Mouse (Mus musculus) MEL (cell line): ENCODE data around the gene Gm20695. TPM values are rescaled to one million over a fixed set of nuclear protein-coding genes. Genes with fewer than 3 reads are reported as not detected.

Experiments
- DNase-seq: peaks from one replicate; pipeline ENCODE4 v3.0.0; 2011; ENCODE audit warnings: low read depth, low spot score
- H3K27ac ChIP-seq: 2 replicates; pipeline ENCODE4 v1.5.1; 2012; ENCODE audit warnings: low read depth, mild to moderate bottlenecking, control low read depth, low read length, moderate library complexity; ENCODE audit not compliant: control insufficient read depth
- H3K27me3 ChIP-seq, 2 experiments: fragments of 150-350 bp in 1 of 2; sonication (generic) in 1 of 2; 2 replicates each; pipeline ENCODE4 v1.6.1; 2012; ENCODE audit warnings: low read length in 2 of 2, mild to moderate bottlenecking in 2 of 2, improper control_type of control experiment in 1 of 2, moderate library complexity in 1 of 2; ENCODE audit not compliant: insufficient read depth in 2 of 2, control insufficient read depth in 1 of 2
- H3K36me3 ChIP-seq, 2 experiments: 2 replicates each; pipeline ENCODE4 v1.6.1; 2012 to 2014; ENCODE audit warnings: low read length in 2 of 2, improper control_type of control experiment in 1 of 2, inconsistent platforms in 1 of 2, mild to moderate bottlenecking in 1 of 2; ENCODE audit not compliant: insufficient read depth in 2 of 2, control insufficient read depth in 1 of 2
- H3K4me1 ChIP-seq, 2 experiments: fragments of 150-350 bp in 1 of 2; sonication (generic) in 1 of 2; 2 replicates each; pipeline ENCODE4 v1.6.1; 2012; ENCODE audit warnings: low read length in 2 of 2, improper control_type of control experiment in 1 of 2, mild to moderate bottlenecking in 1 of 2; ENCODE audit not compliant: insufficient read depth in 2 of 2, control insufficient read depth in 1 of 2
- H3K4me3 ChIP-seq, 2 experiments: fragments of 150-350 bp in 1 of 2; sonication (generic) in 1 of 2; 2 replicates each; pipeline ENCODE4 v1.5.1; 2012; ENCODE audit warnings: low read depth in 2 of 2, low read length in 2 of 2, mild to moderate bottlenecking in 2 of 2, moderate library complexity in 2 of 2, control low read depth in 1 of 2, improper control_type of control experiment in 1 of 2; ENCODE audit not compliant: control insufficient read depth in 1 of 2, insufficient read depth in 1 of 2
- H3K79me2 ChIP-seq: 2 replicates; pipeline ENCODE4 v1.6.1; 2012; ENCODE audit warnings: mild to moderate bottlenecking, low read length, moderate library complexity; ENCODE audit not compliant: control insufficient read depth, poor library complexity, insufficient read depth
- H3K9ac ChIP-seq: 2 replicates; pipeline ENCODE4 v1.6.1; 2012; ENCODE audit warnings: low read depth, mild to moderate bottlenecking, control low read depth, low read length, moderate library complexity; ENCODE audit not compliant: control insufficient read depth, poor library complexity, severe bottlenecking
- H3K9me3 ChIP-seq: fragments of 150-350 bp; sonication (generic); replicated peaks from 2 replicates; pipeline ENCODE4 v1.6.1; 2012; ENCODE audit warnings: mild to moderate bottlenecking, low read length, improper control_type of control experiment, moderate library complexity; ENCODE audit not compliant: insufficient read depth
- BHLHE40 ChIP-seq: IDR thresholded peaks from 2 replicates; pipeline ENCODE4 v1.6.1; 2012; ENCODE audit warnings: low read depth, mild to moderate bottlenecking, inconsistent platforms, low read length, improper control_type of control experiment, borderline replicate concordance
- E2F4 ChIP-seq: IDR thresholded peaks from 2 replicates; pipeline ENCODE4 v1.6.1; 2011; ENCODE audit warnings: low read depth, low read length, improper control_type of control experiment, borderline replicate concordance
- EP300 ChIP-seq, 2 experiments: IDR thresholded peaks; 2 replicates each; pipeline ENCODE4 v1.6.1; 2011; ENCODE audit warnings: improper control_type of control experiment in 2 of 2, low read length in 2 of 2, low read depth in 1 of 2, mild to moderate bottlenecking in 1 of 2
- GABPA ChIP-seq: IDR thresholded peaks from 2 replicates; pipeline ENCODE4 v1.6.1; 2012; ENCODE audit warnings: low read depth, mild to moderate bottlenecking, inconsistent platforms, low read length, improper control_type of control experiment, moderate library complexity
- KAT2A ChIP-seq: conservative IDR thresholded peaks from 2 replicates; pipeline ENCODE4 v1.6.1; 2012; ENCODE audit warnings: low read depth, low read length, improper control_type of control experiment, inconsistent platforms
- MAFK ChIP-seq: IDR thresholded peaks from 2 replicates; pipeline ENCODE4 v1.6.1; 2011; ENCODE audit warnings: low read depth, mild to moderate bottlenecking, low read length, improper control_type of control experiment, borderline replicate concordance
- MAX ChIP-seq: IDR thresholded peaks from 2 replicates; pipeline ENCODE4 v1.6.1; 2011; ENCODE audit warnings: low read length, improper control_type of control experiment
- MAZ ChIP-seq: IDR thresholded peaks from 2 replicates; pipeline ENCODE4 v1.6.1; 2012; ENCODE audit warnings: low read depth, mild to moderate bottlenecking, inconsistent platforms, low read length, improper control_type of control experiment
- MXI1 ChIP-seq: IDR thresholded peaks from 2 replicates; pipeline ENCODE4 v1.6.1; 2011; ENCODE audit warnings: mild to moderate bottlenecking, low read depth, low read length, improper control_type of control experiment
- MYC ChIP-seq: IDR thresholded peaks from 2 replicates; pipeline ENCODE4 v1.6.1; 2011; ENCODE audit warnings: low read depth, mild to moderate bottlenecking, low read length, improper control_type of control experiment, moderate library complexity
- POLR2AphosphoS2 ChIP-seq: IDR thresholded peaks from 2 replicates; pipeline ENCODE4 v1.6.1; 2011; ENCODE audit warnings: low read length, improper control_type of control experiment
- RAD21 ChIP-seq: IDR thresholded peaks from 2 replicates; pipeline ENCODE4 v1.6.1; 2011; ENCODE audit warnings: mild to moderate bottlenecking, low read depth, low read length, improper control_type of control experiment
- SMC3 ChIP-seq: IDR thresholded peaks from 2 replicates; pipeline ENCODE4 v1.6.1; 2011; ENCODE audit warnings: low read depth, low read length, improper control_type of control experiment
- TBP ChIP-seq: IDR thresholded peaks from 2 replicates; pipeline ENCODE4 v1.8.0; 2011; ENCODE audit warnings: low read depth, low read length, improper control_type of control experiment
- ZKSCAN1 ChIP-seq: IDR thresholded peaks from 2 replicates; pipeline ENCODE4 v1.6.1; 2012; ENCODE audit warnings: low read depth, mild to moderate bottlenecking, inconsistent platforms, low read length, improper control_type of control experiment, moderate library complexity
- ZMIZ1 ChIP-seq: IDR thresholded peaks from 2 replicates; pipeline ENCODE4 v1.6.1; 2012; ENCODE audit warnings: low read depth, mild to moderate bottlenecking, inconsistent platforms, low read length, improper control_type of control experiment, moderate library complexity
- ZNF384 ChIP-seq: IDR thresholded peaks from 2 replicates; pipeline ENCODE4 v1.6.1; 2012; ENCODE audit warnings: low read depth, mild to moderate bottlenecking, inconsistent platforms, low read length, improper control_type of control experiment
- polyA plus RNA-seq, 2 experiments: library from polyadenylated mRNA; stranded (reverse) in 1 of 2; unstranded in 1 of 2; fragments of >175 nt in 1 of 2; fragments of >200 nt in 1 of 2; gene quantifications; 2 replicates each; pipeline versions ENCODE4 v1.2.1 to v1.2.4; 2012; ENCODE audit warnings: low replicate concordance in 2 of 2, low read depth in 1 of 2; ENCODE audit not compliant: insufficient read length in 2 of 2, insufficient read depth in 1 of 2, missing spikeins in 1 of 2
- total RNA-seq: library from RNA; depleted of rRNA; stranded (reverse); fragments of 300-350 nt; gene quantifications from 2 replicates; pipeline ENCODE4 v1.2.3, GENCODE M21; 2012

Gm20695 gene
- total and polyA plus RNA-seq, 3 experiments = 0.62 TPM; not detected in 2

GRCm38 (mm10) chr16:3923515-3923914, 39.1 kb downstream of the Gm20695 start:
- peaks cover 0 to 2% of the 10 kb centered on the region in 2 experiments; a peak in 1 of 4 replicates for H3K4me1 ChIP-seq
- H3K79me2 ChIP-seq = no peaks in the 10 kb centered on the region
- no peak overlapping the region for H3K9ac ChIP-seq
- H3K36me3 ChIP-seq = peaks cover 0 to 24% of the 10 kb centered on the region in 2 experiments; a peak in 2 of 4 replicates
- no peak for DNase-seq
- no peak overlapping the region for H3K27ac ChIP-seq
- TF ChIP-seq ZMIZ1 = no peak
- TF ChIP-seq MAFK = no peak
- no peak for TF ChIP-seq ZKSCAN1
- no peak for TF ChIP-seq BHLHE40
- no peak for TF ChIP-seq SMC3
- no peak for TF ChIP-seq KAT2A
- TF ChIP-seq RAD21 = no peak
- H3K4me3 ChIP-seq = no peak overlapping the region
- no peaks in the 10 kb centered on the region for H3K27me3 ChIP-seq
- H3K9me3 ChIP-seq = no peaks in the 10 kb centered on the region

- no peak for DNase-seq
- Histone ChIP-seq H3K9me3 (no peaks in the 10 kb centered on the region), H3K27ac (no peak overlapping the region), H3K9ac (no peak overlapping the region), H3K36me3 (peaks cover 0 to 24% of the 10 kb centered on the region in 2 experiments; a peak in 2 of 4 replicates)
- TF ChIP-seq GABPA (no peak), MYC (no peak), MAX (no peak), EP300 (IDR thresholded peaks at IDR 0.05; ENCODE audit: low read depth in 1 of 2, low read length in 2 of 2) (no peak), MXI1 (no peak), BHLHE40 (no peak), MAZ (no peak)
- TF ChIP-seq, all 39 proteins: peak for 0
- Histone ChIP-seq H3K79me2 (no peaks in the 10 kb centered on the region), H3K4me1 (peaks cover 0 to 2% of the 10 kb centered on the region in 2 experiments; a peak in 1 of 4 replicates), H3K27me3 (no peaks in the 10 kb centered on the region), H3K4me3 (no peak overlapping the region)
Measured at GRCm38 (mm10) chr16:3923966-3924365, 39.5 kb downstream of the Gm20695 start.

- Histone ChIP-seq H3K4me1 (peaks cover 0 to 2% of the 10 kb centered on the region in 2 experiments; a peak in 1 of 4 replicates), H3K27ac (no peak overlapping the region), H3K9me3 (no peaks in the 10 kb centered on the region), H3K27me3 (no peaks in the 10 kb centered on the region), H3K9ac (no peak overlapping the region), H3K36me3 (peaks cover 0 to 20% of the 10 kb centered on the region in 2 experiments; a peak in 2 of 4 replicates), H3K79me2 (no peaks in the 10 kb centered on the region)
- no peak for DNase-seq
- TF ChIP-seq EP300 (IDR thresholded peaks at IDR 0.05; ENCODE audit: low read depth in 1 of 2, low read length in 2 of 2) (no peak), E2F4 (no peak), POLR2AphosphoS2 (no peak), TBP (no peak), ZNF384 (no peak)
- TF ChIP-seq, all 39 proteins: peak for 0
- no peak overlapping the region for H3K4me3 ChIP-seq
Measured at GRCm38 (mm10) chr16:3928582-3928981, 44.1 kb downstream of the Gm20695 start.
